Mouse (Mus musculus): ENCODE data around the gene Hivep2.

- no peak for TF ChIP-seq MAFK (IDR thresholded peaks at IDR 0.05; ENCODE audit: insufficient read depth, low read depth, low read length)
- TF ChIP-seq CHD2 (IDR thresholded peaks at IDR 0.05; ENCODE audit: low read depth, low read length) = no peak
- TF ChIP-seq ZNF384 (IDR thresholded peaks at IDR 0.05; ENCODE audit: low read depth, low read length) = no peak
Measured at GRCm38 (mm10) chr10:14193702-14194101, 227.8 kb downstream of the Hivep2 start.

All from ES-E14 (cell line).